Mouse (Mus musculus) gonadal fat pad, adult 2 months (tissue): ENCODE measurements around the gene Cs. TPM values are rescaled to one million over a fixed set of nuclear protein-coding genes. Genes with fewer than 3 reads are reported as not detected.
"Not testable (repeated sequence)": the region's sequence is repeated elsewhere in the genome, so short reads cannot be mapped to it uniquely, and the experiment has no call there.

ENCODE experiments used
- DNase-seq: peaks from one replicate; pipeline ENCODE4 v3.0.0-alpha.2; 2012; ENCODE audit warnings: low read depth
- polyA plus RNA-seq: library from polyadenylated mRNA; depleted of rRNA; stranded (reverse); fragments of >200 nt; gene quantifications from 2 replicates; pipeline ENCODE4 v1.2.3, GENCODE M21; 2012; rRNA removed

The Cs gene
- polyA plus RNA-seq: 252 and 282 TPM in 2 replicates

GRCm38 (mm10) chr10:128337306-128338181, at the start of gene Cs:
TSS of gene Cs (plus strand) at chr10:128337734.
- no peak for DNase-seq

- not testable (repeated sequence) for DNase-seq
These were observed 46.9 kb upstream of the Cs start for GRCm38 (mm10) chr10:128290594-128290993.

DNA sequence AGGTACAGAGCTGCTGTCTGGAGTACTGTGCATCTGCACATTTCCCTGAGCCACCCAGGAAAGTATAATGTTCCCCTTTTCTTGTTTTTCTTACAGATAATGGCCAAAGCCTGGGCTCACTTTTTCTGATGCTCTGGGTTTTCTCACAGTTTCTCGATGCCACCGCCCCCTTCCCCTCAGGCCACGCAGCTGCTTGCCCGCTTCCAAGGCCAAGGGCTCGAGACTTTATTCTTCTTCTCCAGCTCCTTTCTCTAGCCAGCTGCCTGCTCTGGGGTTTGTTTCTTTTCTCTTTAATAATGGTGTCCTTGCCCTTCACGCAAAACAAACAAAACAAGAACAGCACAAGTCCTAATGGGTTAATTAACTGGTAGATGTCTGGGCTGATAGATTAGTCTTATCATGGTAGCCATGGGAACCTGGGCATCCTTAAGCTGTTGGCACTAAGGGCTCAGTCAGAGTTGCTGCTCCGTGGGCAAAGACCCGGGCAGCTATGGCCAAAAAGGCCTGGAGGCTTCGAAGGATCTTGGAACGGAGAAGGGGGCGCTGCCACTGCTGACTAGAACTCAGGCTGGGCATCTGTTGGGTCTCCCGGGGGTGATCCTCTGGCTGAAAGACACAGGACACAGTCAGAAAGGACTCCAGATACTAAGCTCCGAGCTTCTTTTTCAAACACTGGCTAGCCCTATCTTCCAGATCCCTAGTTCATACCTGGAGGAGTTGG, 41.0 kb upstream of the Cs start:
- no peak for DNase-seq

- no peak for DNase-seq
These were observed 40.3 kb upstream of the Cs start for GRCm38 (mm10) chr10:128297221-128297620.

DNA sequence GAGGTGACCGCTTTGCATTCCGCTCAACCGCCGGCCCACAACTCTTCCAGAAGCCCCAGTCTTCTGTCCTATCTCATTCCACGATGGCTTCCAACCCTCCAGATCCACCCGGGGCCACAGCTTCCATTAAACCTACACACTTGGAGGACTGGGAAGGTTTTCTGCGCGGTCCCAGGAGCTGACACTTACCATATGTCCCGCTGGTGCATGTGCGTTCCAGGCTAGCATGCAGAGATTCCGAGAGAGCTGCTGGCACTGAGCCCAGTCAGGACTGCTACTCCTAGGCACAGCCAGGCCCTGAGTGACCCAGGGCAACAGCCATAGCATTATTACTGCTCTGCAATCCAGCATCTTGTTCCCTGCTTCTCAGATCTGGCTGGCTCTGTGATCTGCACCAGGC, 39.9 kb upstream of the Cs start:
- no peak for DNase-seq

- DNase-seq: peak; percentile 41
These were observed 39.3 kb upstream of the Cs start for GRCm38 (mm10) chr10:128298243-128298642.

GRCm38 (mm10) chr10:128298702-128299171, 38.8 kb upstream of the Cs start, which contains the start of gene Il23a:
TSS of gene Il23a (minus strand) at chr10:128298752.
- DNase-seq: no peak

DNA sequence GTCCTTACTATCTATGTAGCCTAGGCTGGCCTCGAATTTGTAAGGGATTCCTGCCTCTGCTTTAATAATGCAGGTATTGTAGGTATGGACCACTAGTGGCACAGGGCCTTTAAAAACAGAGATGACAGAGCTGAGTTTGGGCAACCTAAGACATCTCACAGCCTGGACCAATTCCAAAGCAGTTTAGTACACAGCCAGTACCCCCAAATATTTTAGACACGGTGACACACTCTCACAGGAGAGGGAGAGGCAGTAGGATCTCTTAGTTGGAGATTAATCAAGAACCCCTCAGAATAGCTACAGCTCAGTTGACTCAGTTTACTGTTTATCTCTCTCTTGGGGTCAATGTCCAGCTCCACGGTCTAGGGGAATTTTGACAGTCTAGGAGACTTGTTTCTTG, 35.2 kb upstream of the Cs start:
- DNase-seq: no peak

DNA sequence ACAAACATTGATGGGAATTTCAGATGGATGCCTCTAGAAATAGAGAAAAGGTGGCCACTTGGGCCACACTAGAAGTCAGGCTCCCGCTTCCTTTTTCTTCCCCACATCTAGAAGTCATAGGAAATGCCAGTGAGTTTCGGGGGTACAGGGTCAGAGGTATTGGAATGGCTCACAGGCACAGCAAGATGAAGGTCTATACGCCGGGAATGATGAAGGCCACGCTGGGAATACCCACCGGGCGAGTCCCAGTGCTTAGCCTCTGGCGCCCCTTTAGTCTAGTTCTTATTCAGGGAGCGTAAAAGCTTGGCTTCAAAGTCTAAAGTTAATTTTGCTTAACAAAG, 34.8 kb upstream of the Cs start:
- DNase-seq: no peak

- DNase-seq: peak; percentile 98
These were observed 34.2 kb upstream of the Cs start, which contains the start of gene Pan2 for GRCm38 (mm10) chr10:128303126-128304021. TSS of gene Pan2 (plus strand) at chr10:128303335.

- no peak for DNase-seq
These were observed 27.9 kb upstream of the Cs start for GRCm38 (mm10) chr10:128309654-128310053.

DNA sequence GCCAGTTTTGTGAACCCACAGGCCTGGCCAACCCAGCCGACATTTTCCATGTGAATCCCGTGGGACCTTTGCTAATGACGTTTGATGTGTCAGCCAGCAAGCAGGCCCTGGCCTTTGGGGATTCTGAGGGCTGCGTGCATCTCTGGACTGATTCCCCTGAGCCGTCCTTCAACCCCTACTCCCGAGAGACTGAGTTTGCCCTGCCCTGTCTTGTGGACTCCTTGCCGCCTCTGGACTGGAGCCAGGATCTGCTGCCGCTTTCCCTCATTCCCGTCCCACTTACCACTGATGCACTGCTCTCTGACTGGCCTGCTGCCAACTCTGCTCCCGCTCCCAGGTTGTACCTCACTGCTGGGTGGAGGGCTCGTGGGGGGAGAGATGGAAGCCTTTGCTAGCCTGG, 27.4 kb upstream of the Cs start:
- DNase-seq: no peak

GRCm38 (mm10) chr10:128310902-128311301, 26.6 kb upstream of the Cs start:
- no peak for DNase-seq

DNA sequence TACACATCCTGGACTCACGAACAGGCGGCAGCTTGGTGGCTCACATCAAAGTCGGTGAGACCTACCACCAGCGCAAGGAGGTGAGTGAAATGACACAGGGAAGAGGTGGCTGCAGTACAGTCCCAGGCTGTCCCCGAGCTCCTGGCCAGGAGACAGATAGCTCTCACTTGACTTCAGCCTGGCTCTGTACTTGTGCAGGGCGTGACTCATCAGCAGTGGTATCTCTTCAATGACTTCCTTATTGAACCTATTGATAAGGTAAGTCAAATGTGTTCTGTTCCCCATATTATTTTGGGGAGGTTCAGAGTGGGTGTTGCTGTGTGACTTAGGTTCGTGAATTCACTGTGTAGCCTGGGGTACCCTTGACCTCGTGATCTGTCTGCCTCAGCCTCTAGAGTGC, 22.0 kb upstream of the Cs start:
- DNase-seq: no peak

DNA sequence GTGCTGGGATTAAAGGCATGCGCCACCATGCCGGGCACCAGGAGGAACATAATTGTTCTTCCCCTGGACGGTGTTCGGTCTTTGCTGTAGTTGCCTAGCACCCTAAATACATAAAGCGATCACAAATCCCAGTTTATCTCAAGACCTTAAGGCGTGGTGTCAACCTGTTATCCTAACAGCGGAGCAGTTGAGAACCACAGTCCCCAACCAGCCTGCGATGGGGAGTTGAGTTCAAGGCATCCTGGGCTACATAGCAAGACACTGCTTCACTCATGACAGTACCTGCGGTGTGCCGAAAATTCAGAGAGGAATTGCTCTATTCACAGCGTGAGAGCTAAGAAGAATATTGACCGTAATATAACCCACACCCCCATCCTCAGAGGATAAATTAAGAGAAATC, 15.9 kb upstream of the Cs start:
- no peak for DNase-seq

DNA sequence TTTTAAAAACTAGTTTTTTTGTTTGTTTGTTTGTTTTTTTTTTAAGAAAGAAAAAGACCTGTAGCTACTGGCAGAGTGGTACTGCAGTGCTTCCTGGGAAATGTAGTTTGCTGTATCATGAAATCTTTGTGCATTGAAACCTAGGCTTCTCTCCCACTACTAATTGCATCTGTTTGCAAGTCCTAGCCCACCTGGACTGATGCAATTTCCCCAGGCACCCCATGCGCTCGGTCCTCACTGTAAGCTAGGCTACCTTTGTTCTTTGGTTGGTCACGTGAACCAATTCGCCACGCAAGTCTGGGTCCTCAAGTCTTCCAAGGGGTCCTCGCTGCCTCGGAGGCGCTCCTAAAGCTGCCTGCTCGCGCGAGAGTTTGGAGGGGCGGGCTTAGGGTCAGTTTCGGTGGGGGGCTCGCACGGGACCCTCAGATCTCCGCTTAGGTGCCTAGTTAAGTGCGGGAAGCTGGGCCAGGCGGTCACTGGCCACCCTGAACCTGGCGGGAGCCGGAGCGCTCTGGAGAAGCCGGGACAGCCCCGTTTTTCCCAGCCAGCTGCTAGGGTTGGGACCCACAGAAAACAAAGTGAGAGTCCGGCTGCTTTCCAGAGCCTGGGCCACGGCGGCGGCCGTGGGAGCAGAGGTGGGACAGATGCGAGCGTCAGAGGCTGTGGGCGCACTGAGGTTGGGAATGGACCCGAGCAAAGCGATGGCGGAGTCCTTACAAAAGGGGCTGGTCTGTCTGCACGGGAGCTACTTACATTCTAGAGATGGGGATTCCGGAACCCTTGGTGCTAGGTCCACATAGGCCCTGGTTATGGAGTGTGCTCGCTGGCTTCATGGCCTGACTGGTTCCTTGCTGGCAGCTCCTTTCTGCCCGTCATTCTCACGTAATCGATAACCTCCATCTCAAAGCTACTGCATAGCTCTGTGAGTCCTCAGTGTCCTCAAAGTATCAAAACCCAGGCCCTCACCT, 15.1 kb upstream of the Cs start, which contains the start of gene Cnpy2:
Cnpy2 (plus strand) TSS at position 319 of the 968 bp plus-strand sequence.
- DNase-seq: no peak

- no peak for DNase-seq
These were observed 14.0 kb upstream of the Cs start for GRCm38 (mm10) chr10:128323516-128323915.

- DNase-seq: no peak
These were observed 10.7 kb upstream of the Cs start for GRCm38 (mm10) chr10:128326825-128327224.

DNA sequence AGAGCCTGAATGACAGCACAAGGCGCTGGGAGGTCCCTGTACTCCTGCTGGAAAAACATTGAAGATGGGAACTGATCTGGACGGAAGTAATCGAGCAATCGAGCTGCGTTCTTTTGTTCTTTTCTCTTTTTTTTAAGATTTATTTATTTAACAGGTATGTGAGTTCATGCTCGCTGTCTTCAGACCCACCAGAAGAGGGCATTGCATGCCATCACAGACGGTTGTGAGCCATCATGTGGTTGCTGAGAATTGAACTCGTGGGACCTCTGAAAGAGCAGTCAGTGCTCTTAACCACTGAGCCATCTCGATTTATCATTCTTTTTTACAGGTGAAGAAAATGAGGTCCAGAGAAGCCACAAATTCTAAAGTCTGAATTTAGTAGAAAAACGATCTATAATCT, 9.9 kb upstream of the Cs start:
- DNase-seq: no peak
